9 mouse cellular contexts compared by ENCODE assay signal in the genomic region with DNA sequence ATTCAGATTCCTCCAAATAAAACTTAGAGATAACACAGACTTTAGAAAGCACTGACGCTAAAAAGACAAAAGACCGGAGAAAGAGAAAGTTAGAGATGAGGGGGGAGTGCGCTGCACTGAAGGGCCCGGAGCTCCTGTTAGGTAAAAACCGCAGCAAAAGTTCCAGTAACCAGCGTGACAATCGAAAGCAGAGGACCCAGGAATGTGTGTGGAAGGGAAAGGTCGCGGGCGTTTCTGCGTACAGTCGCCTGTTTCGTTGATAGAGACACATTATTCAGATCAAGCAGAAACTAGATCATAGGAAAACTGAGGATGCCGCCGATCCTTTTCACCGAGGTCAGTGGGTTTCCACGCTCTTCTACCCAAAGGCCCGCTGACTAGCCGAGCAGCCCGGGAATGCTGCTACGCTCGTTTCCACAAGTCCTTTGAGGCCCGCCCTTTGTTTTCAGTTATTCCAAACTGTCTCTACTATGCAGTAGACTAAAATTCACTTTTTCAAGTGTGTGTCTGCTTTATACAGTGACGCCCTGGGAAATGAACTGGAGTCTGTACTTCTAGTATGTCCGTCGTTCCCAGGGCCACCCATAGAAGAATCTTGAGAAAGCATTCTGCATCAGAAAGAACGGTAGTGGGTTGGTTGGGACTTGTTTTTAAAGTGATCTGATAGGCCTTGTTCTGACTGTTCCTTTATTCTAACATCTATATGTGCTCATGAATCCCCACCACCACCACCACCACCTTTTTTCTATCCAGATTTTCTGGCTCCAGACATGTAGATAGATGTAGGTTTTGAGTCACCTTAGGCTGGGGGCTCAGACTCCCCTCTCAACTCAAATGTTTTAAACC. TPM values are rescaled to one million over a fixed set of nuclear protein-coding genes. Genes with fewer than 3 reads are reported as not detected.
DNase-seq lines count a peak whose midpoint lies in the region; ATAC-seq and TF ChIP-seq lines count a peak whose summit lies in the region.
"Had no signal": no experiment of that assay in that cellular context is flagged by ENCODE, and none has a peak within 500 bp of the region (broad histone marks: within the 10 kb centered on the region; RNA-seq: fewer than 3 reads in every experiment).

No protein-coding gene starts in this region.

- peak overlapping the region; percentile 99 for H3K27ac ChIP-seq in MEL (ENCODE audit: control insufficient read depth, low read depth, low read length)
- peak overlapping the region; percentile 99 for H3K27ac ChIP-seq in embryonic facial prominence, embryonic 12.5 days
- peak overlapping the region; percentile 98 for H3K27ac ChIP-seq in stomach, postnatal 0 days (replicated peaks)

- peaks cover 0 to 39% of the 10 kb centered on the region in 2 experiments; a peak in 2 of 4 replicates for H3K4me1 ChIP-seq in MEL (ENCODE audit: control insufficient read depth in 1 of 2, insufficient read depth in 2 of 2, low read length in 2 of 2)
- peaks cover 25% of the 10 kb centered on the region for H3K4me1 ChIP-seq in embryonic facial prominence, embryonic 12.5 days
- H3K4me1 ChIP-seq in stomach, postnatal 0 days (replicated peaks; ENCODE audit: control insufficient read depth, insufficient read depth), result 0 out of 2 replicates have a peak, but pooled peaks cover 2% of the 10 kb centered on the region

- intact Hi-C loops in heart, postnatal 14 days (cut with DNase I), result loop anchor here (1.0 to 2.0 kb wide), 2 partner anchors 17 to 43 kb away; partner anchors contain the start of genes Hist2h2ac and Hist2h3c1

- no peak for TF ChIP-seq CTCF in MEL (IDR thresholded peaks at IDR 0.05 in 2 of 3, conservative IDR thresholded peaks at IDR 0.05 in 1 of 3; ENCODE audit: control insufficient read depth in 1 of 3, insufficient read depth in 1 of 3, low read depth in 2 of 3, low read length in 3 of 3, poor library complexity in 1 of 3, severe bottlenecking in 1 of 3)
- no peak for TF ChIP-seq CTCF in stomach, postnatal 0 days (IDR thresholded peaks at IDR 0.05; ENCODE audit: low read depth)

- H3K4me3 ChIP-seq in MEL (ENCODE audit: control insufficient read depth in 1 of 2, insufficient read depth in 1 of 2, low read depth in 2 of 2, low read length in 2 of 2), result peak overlapping the region; percentile 10 to 75
- peak overlapping the region; percentile 58 for H3K4me3 ChIP-seq in embryonic facial prominence, embryonic 12.5 days
- H3K4me3 ChIP-seq in stomach, postnatal 0 days (ENCODE audit: low read depth, low read length), result peak overlapping the region; percentile 65

- H3K9me3 ChIP-seq in MEL (replicated peaks; ENCODE audit: insufficient read depth, low read length), result no peaks in the 10 kb centered on the region
- H3K9me3 ChIP-seq in embryonic facial prominence, embryonic 12.5 days, result no peaks in the 10 kb centered on the region
- H3K9me3 ChIP-seq in stomach, postnatal 0 days (ENCODE audit: control insufficient read depth, low read length), result no peaks in the 10 kb centered on the region

- H3K79me2 ChIP-seq in MEL (ENCODE audit: control insufficient read depth, insufficient read depth, low read length, poor library complexity), result peaks cover 7% of the 10 kb centered on the region; the same call in 1 of the 2 replicates

- ATAC-seq in frontal cortex, adult (ENCODE audit: low TSS enrichment), result 0 out of 2 replicates have a peak, but pooled peaks have one; percentile 17
- no peak for ATAC-seq in embryonic facial prominence, embryonic 12.5 days (ENCODE audit: insufficient number of reproducible peaks, insufficient read depth, low FRiP score, low TSS enrichment)
- ATAC-seq in stomach, postnatal 0 days (ENCODE audit: low FRiP score, low TSS enrichment), result peak; percentile 42

- 6% methylated on average over 27 of the region's 27 CpGs for WGBS in embryonic facial prominence, embryonic 12.5 days
- WGBS in stomach, postnatal 0 days, result 3% methylated on average over 27 of the region's 27 CpGs

- TF ChIP-seq RAD21 in MEL (IDR thresholded peaks at IDR 0.05; ENCODE audit: low read depth, low read length), result no peak

- no peaks in the 10 kb centered on the region for H3K27me3 ChIP-seq in MEL (ENCODE audit: control insufficient read depth in 1 of 2, insufficient read depth in 2 of 2, low read length in 2 of 2)
- no peaks in the 10 kb centered on the region for H3K27me3 ChIP-seq in embryonic facial prominence, embryonic 12.5 days
- no peaks in the 10 kb centered on the region for H3K27me3 ChIP-seq in stomach, postnatal 0 days (ENCODE audit: control insufficient read depth, insufficient read depth, low read length)

- no peak for TF ChIP-seq POLR2A in MEL (IDR thresholded peaks at IDR 0.05; ENCODE audit: control insufficient read depth in 1 of 2, insufficient read depth in 1 of 2, low read depth in 1 of 2, low read length in 2 of 2, poor library complexity in 1 of 2)

- no peak for DNase-seq in frontal cortex, postnatal 25 days (ENCODE audit: low spot score in 2 of 2)
- DNase-seq in MEL (ENCODE audit: low read depth, low spot score), result peak; percentile 94
- peak; percentile 53 for DNase-seq in heart, postnatal 14 days
- peak; percentile 33 to 46 for DNase-seq in layer of hippocampus, postnatal 36 days
- DNase-seq in mesoderm, embryonic 11.5 days (ENCODE audit: low read depth, low spot score), result peak; percentile 47
- peak; percentile 66 for DNase-seq in stomach, postnatal 0 days (ENCODE audit: low spot score)

- peak overlapping the region; percentile 92 for H3K9ac ChIP-seq in MEL (ENCODE audit: control insufficient read depth, low read depth, low read length, poor library complexity, severe bottlenecking)
- peak overlapping the region; percentile 64 for H3K9ac ChIP-seq in embryonic facial prominence, embryonic 12.5 days
- peak overlapping the region; percentile 73 for H3K9ac ChIP-seq in stomach, postnatal 0 days (ENCODE audit: low read length)

- H3K36me3 ChIP-seq in MEL (ENCODE audit: control insufficient read depth in 1 of 2, insufficient read depth in 2 of 2, low read length in 2 of 2), result peaks cover 0 to 51% of the 10 kb centered on the region in 2 experiments; a peak in 2 of 4 replicates
- H3K36me3 ChIP-seq in embryonic facial prominence, embryonic 12.5 days, result no peaks in the 10 kb centered on the region
- H3K36me3 ChIP-seq in stomach, postnatal 0 days (ENCODE audit: control insufficient read depth, insufficient read depth, low read length), result no peaks in the 10 kb centered on the region

- no peak for TF ChIP-seq EP300 in MEL (IDR thresholded peaks at IDR 0.05; ENCODE audit: low read depth in 1 of 2, low read length in 2 of 2)
- peak; percentile 83 for TF ChIP-seq EP300 in stomach, postnatal 0 days (optimal IDR thresholded peaks at IDR 0.05)

- H3K4me2 ChIP-seq in embryonic facial prominence, embryonic 12.5 days (replicated peaks), result peak overlapping the region; percentile 88
- peak overlapping the region; percentile 65 for H3K4me2 ChIP-seq in stomach, postnatal 0 days (replicated peaks; ENCODE audit: low read depth)

TF ChIP-seq in MEL, 35 proteins besides CTCF, POLR2A, EP300 and RAD21:
- TF ChIP-seq MAX (IDR thresholded peaks at IDR 0.05; ENCODE audit: low read length) (no peak), USF2 (IDR thresholded peaks at IDR 0.05; ENCODE audit: borderline replicate concordance in 1 of 2, insufficient read depth in 1 of 2, low read depth in 1 of 2, low read length in 2 of 2) (no peak), TCF12 (IDR thresholded peaks at IDR 0.05; ENCODE audit: low read depth, low read length) (no peak), MAFK (IDR thresholded peaks at IDR 0.05; ENCODE audit: borderline replicate concordance, low read depth, low read length) (no peak)

RNA-seq across cellular contexts. Expression of gene Hist2h4, which starts 0.7 kb away (rescaled TPM):
- 195 and 290 TPM in 2 replicates for total RNA-seq in MEL (2012; rRNA removed)
- 1 to 10 TPM in 1 of 2 experiments, not detected in 1; 1.5 TPM for polyA plus RNA-seq in MEL (2012; ENCODE audit: insufficient read depth in 1 of 2, insufficient read length in 2 of 2, low read depth in 1 of 2, low replicate concordance in 2 of 2, missing spikeins in 1 of 2)
- 13.6 and 17.2 TPM in 2 replicates for polyA plus RNA-seq in embryonic facial prominence, embryonic 12.5 days (2016; fragmentation: Nextera tagmentation; extraction: Ambion mirVana)
- 10 to 100 TPM; 26.0 to 42.3 TPM for total RNA-seq in heart, postnatal 14 days (2021)
- 10 to 100 TPM; 27.7 to 30.4 TPM for total RNA-seq in layer of hippocampus, postnatal 36 days (2021)
- polyA plus RNA-seq in stomach, postnatal 0 days (2015; fragmentation: Nextera tagmentation; extraction: Ambion mirVana), result 5.4 and 9.8 TPM in 2 replicates

RNA-seq across cellular contexts. Expression of gene Hist2h3b, which starts 4.7 kb away (rescaled TPM):
- 3,962 and 5,017 TPM in 2 replicates for total RNA-seq in MEL (2012; rRNA removed)
- polyA plus RNA-seq in MEL (2012; ENCODE audit: insufficient read depth in 1 of 2, insufficient read length in 2 of 2, low read depth in 1 of 2, low replicate concordance in 2 of 2, missing spikeins in 1 of 2), result 10 to 100 TPM in 1 of 2 experiments, not detected in 1; 71.7 TPM
- polyA plus RNA-seq in embryonic facial prominence, embryonic 12.5 days (2016; fragmentation: Nextera tagmentation; extraction: Ambion mirVana), result 92.4 and 92.9 TPM in 2 replicates
- 100 to 1,000 TPM; 125 to 254 TPM for total RNA-seq in heart, postnatal 14 days (2021)
- 10 to 100 TPM; 42.9 to 45.4 TPM for total RNA-seq in layer of hippocampus, postnatal 36 days (2021)
- polyA plus RNA-seq in stomach, postnatal 0 days (2015; fragmentation: Nextera tagmentation; extraction: Ambion mirVana), result 16.4 and 34.4 TPM in 2 replicates

RNA-seq across cellular contexts. Expression of gene Hist2h2bb, which starts 5.8 kb away (rescaled TPM):
- 6,680 and 8,754 TPM in 2 replicates for total RNA-seq in MEL (2012; rRNA removed)
- 10 to 100 TPM in 1 of 2 experiments, not detected in 1; 11.2 TPM for polyA plus RNA-seq in MEL (2012; ENCODE audit: insufficient read depth in 1 of 2, insufficient read length in 2 of 2, low read depth in 1 of 2, low replicate concordance in 2 of 2, missing spikeins in 1 of 2)
- 22.1 and 22.4 TPM in 2 replicates for polyA plus RNA-seq in embryonic facial prominence, embryonic 12.5 days (2016; fragmentation: Nextera tagmentation; extraction: Ambion mirVana)
- 100 to 1,000 TPM; 121 to 256 TPM for total RNA-seq in heart, postnatal 14 days (2021)
- 100 to 1,000 TPM; 120 TPM for total RNA-seq in layer of hippocampus, postnatal 36 days (2021)
- polyA plus RNA-seq in stomach, postnatal 0 days (2015; fragmentation: Nextera tagmentation; extraction: Ambion mirVana), result 3.8 and 5.5 TPM in 2 replicates

RNA-seq across cellular contexts. Expression of gene Hist2h3c1, which starts 17.3 kb away (rescaled TPM):
- total RNA-seq in MEL (2012; rRNA removed), result 1.3 and 1.5 TPM in 2 replicates
- not detected for polyA plus RNA-seq in MEL (2012; ENCODE audit: insufficient read depth in 1 of 2, insufficient read length in 2 of 2, low read depth in 1 of 2, low replicate concordance in 2 of 2, missing spikeins in 1 of 2)
- 0.83 TPM in 1 of 2 replicates, not detected in the other for polyA plus RNA-seq in embryonic facial prominence, embryonic 12.5 days (2016; fragmentation: Nextera tagmentation; extraction: Ambion mirVana)
- total RNA-seq in heart, postnatal 14 days (2021), result 1 to 10 TPM in 1 of 2 experiments, not detected in 1; 1.1 TPM
- not detected for total RNA-seq in layer of hippocampus, postnatal 36 days (2021)
- 0.44 and 1.2 TPM in 2 replicates for polyA plus RNA-seq in stomach, postnatal 0 days (2015; fragmentation: Nextera tagmentation; extraction: Ambion mirVana)
- total RNA-seq: left cerebral cortex, adult 8-10 months had no signal

RNA-seq across cellular contexts. Expression of gene Hist2h2aa1, which starts 18.5 kb away (rescaled TPM):
- 3,456 and 4,103 TPM in 2 replicates for total RNA-seq in MEL (2012; rRNA removed)
- 1 to 10 TPM in 1 of 2 experiments, not detected in 1; 1.5 TPM for polyA plus RNA-seq in MEL (2012; ENCODE audit: insufficient read depth in 1 of 2, insufficient read length in 2 of 2, low read depth in 1 of 2, low replicate concordance in 2 of 2, missing spikeins in 1 of 2)
- polyA plus RNA-seq in embryonic facial prominence, embryonic 12.5 days (2016; fragmentation: Nextera tagmentation; extraction: Ambion mirVana), result 19.8 and 19.9 TPM in 2 replicates
- total RNA-seq in heart, postnatal 14 days (2021), result 10 to 100 TPM; 13.0 to 17.3 TPM
- total RNA-seq in layer of hippocampus, postnatal 36 days (2021), result 10 to 100 TPM in 1 of 2 experiments, 1 to 10 TPM in 1; 3.1 to 11.1 TPM
- 81.4 and 98.7 TPM in 2 replicates for polyA plus RNA-seq in stomach, postnatal 0 days (2015; fragmentation: Nextera tagmentation; extraction: Ambion mirVana)

Comparison
In these comparisons a context has a peak if more than half of its experiments do, and no peak if none do; other contexts are left out.
1. DNase-seq: peak in MEL (single experiment), heart, postnatal 14 days (2 of 2), layer of hippocampus, postnatal 36 days (2 of 2), mesoderm, embryonic 11.5 days (single experiment) and stomach, postnatal 0 days (single experiment); none in frontal cortex, postnatal 25 days (0 of 2).
2. RNA of gene Hist2h3b, which starts 4.7 kb away (total RNA-seq): 3,962 to 5,017 TPM in MEL; 125 to 254 TPM in heart, postnatal 14 days and 42.9 to 45.4 TPM in layer of hippocampus, postnatal 36 days; every median in the first group is over 10 times any median in the second.
3. RNA of gene Hist2h2bb, which starts 5.8 kb away (total RNA-seq): 6,680 to 8,754 TPM in MEL; 121 to 256 TPM in heart, postnatal 14 days and 120 TPM in layer of hippocampus, postnatal 36 days; every median in the first group is over 10 times any median in the second.
4. Peak in every context shown above with its lines, with median percentiles within 50 percentile points of each other: H3K27ac ChIP-seq, H3K4me3 ChIP-seq and H3K9ac ChIP-seq.